Mouse (Mus musculus) cortical plate, adult 2 months (tissue): ENCODE data around the gene Zfp74.

Source experiments
- CTCF ChIP-seq: fragments of 200-500 bp; IDR thresholded peaks from 2 replicates; pipeline ENCODE4 v1.5.1; 2011; ENCODE audit warnings: mild to moderate bottlenecking, control low read depth, low read length; ENCODE audit not compliant: insufficient read depth; ENCODE audit errors: extremely low read depth
- POLR2A ChIP-seq: fragments of 200-500 bp; IDR thresholded peaks from 2 replicates; pipeline ENCODE4 v1.6.1; 2011; ENCODE audit warnings: mild to moderate bottlenecking, low read length, control low read depth; ENCODE audit not compliant: insufficient read depth; ENCODE audit errors: extremely low read depth

DNA sequence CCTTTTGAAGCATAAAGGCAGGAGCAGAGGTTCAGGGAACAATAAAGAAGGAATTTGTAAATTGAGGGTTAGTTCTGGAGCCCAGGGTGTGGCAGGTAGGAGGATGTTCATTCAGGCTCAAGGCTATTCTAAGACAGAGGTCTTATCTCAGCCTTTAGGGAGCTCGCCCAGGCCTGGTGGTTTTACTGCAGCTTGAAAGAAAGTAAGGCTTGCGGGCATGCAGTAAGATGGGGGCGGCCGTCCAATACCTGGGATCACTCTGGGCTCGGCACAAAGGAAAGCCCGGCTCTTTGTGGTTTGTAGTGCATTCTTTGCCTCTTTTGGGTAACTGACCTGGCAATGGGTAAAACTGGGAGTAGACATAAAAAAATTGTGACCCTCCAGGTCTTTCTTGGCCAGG lies 29.0 kb upstream of the Zfp74 start:
- no peak for TF ChIP-seq CTCF
- TF ChIP-seq POLR2A, result no peak
